ENCODE assay signal across 11 mouse cellular contexts in genomic region chr5:3387138-3387537, GRCm38 (mm10). TPM values are rescaled to one million over a fixed set of nuclear protein-coding genes. Genes with fewer than 3 reads are reported as not detected.
DNase-seq lines count a peak whose midpoint lies in the region; ATAC-seq and TF ChIP-seq lines count a peak whose summit lies in the region.
"Had no signal": no experiment of that assay in that cellular context is flagged by ENCODE, and none has a peak within 500 bp of the region (broad histone marks: within the 10 kb centered on the region; RNA-seq: fewer than 3 reads in every experiment).

No protein-coding gene starts in this region.

- no peak overlapping the region for H3K4me2 ChIP-seq in hindbrain, embryonic 12.5 days (replicated peaks)
- H3K4me2 ChIP-seq in hindbrain, embryonic 11.5 days (replicated peaks; ENCODE audit: low read depth, low read length), result no peak overlapping the region
- no peak overlapping the region for H3K4me2 ChIP-seq in liver, embryonic 16.5 days (ENCODE audit: low read depth, low read length)
- H3K4me2 ChIP-seq: limb, embryonic 13.5 days had no signal

- no peaks in the 10 kb centered on the region for H3K27me3 ChIP-seq in hindbrain, embryonic 12.5 days
- H3K27me3 ChIP-seq in hindbrain, embryonic 11.5 days (ENCODE audit: control insufficient read depth, insufficient read depth, low read length), result no peaks in the 10 kb centered on the region
- no peaks in the 10 kb centered on the region for H3K27me3 ChIP-seq in ES-Bruce4 (ENCODE audit: control insufficient read depth, insufficient read depth, low read length, poor library complexity, severe bottlenecking)
- no peaks in the 10 kb centered on the region for H3K27me3 ChIP-seq in liver, embryonic 16.5 days (ENCODE audit: control insufficient read depth, insufficient read depth, low read depth, low read length)
- H3K27me3 ChIP-seq: limb, embryonic 13.5 days had no signal

- no peaks in the 10 kb centered on the region for H3K9me3 ChIP-seq in hindbrain, embryonic 12.5 days (replicated peaks)
- no peaks in the 10 kb centered on the region for H3K9me3 ChIP-seq in hindbrain, embryonic 11.5 days (ENCODE audit: control insufficient read depth, low read length)
- no peaks in the 10 kb centered on the region for H3K9me3 ChIP-seq in ES-Bruce4 (replicated peaks; ENCODE audit: control insufficient read depth, insufficient read depth, low read length, poor library complexity, severe bottlenecking)
- H3K9me3 ChIP-seq in liver, embryonic 16.5 days (replicated peaks; ENCODE audit: control insufficient read depth, low read length), result no peaks in the 10 kb centered on the region
- H3K9me3 ChIP-seq: limb, embryonic 13.5 days had no signal

- H3K4me3 ChIP-seq in hindbrain, embryonic 12.5 days, result no peak overlapping the region
- H3K4me3 ChIP-seq in hindbrain, embryonic 11.5 days (ENCODE audit: low read depth, low read length), result no peak overlapping the region
- H3K4me3 ChIP-seq in ES-Bruce4 (ENCODE audit: low read depth, low read length), result no peak overlapping the region
- no peak overlapping the region for H3K4me3 ChIP-seq in liver, embryonic 16.5 days (ENCODE audit: low read depth, low read length)
- H3K4me3 ChIP-seq: limb, embryonic 13.5 days had no signal

- H3K36me3 ChIP-seq in hindbrain, embryonic 12.5 days, result no peaks in the 10 kb centered on the region
- no peaks in the 10 kb centered on the region for H3K36me3 ChIP-seq in hindbrain, embryonic 11.5 days (ENCODE audit: control insufficient read depth, insufficient read depth, low read length)
- H3K36me3 ChIP-seq in ES-Bruce4 (ENCODE audit: control insufficient read depth, insufficient read depth, low read length, poor library complexity, severe bottlenecking), result peaks cover 3% of the 10 kb centered on the region; the same call in 1 of the 2 replicates
- H3K36me3 ChIP-seq in liver, embryonic 16.5 days (ENCODE audit: control insufficient read depth, insufficient read depth), result no peaks in the 10 kb centered on the region; the same call in 1 of the 2 replicates

- WGBS in hindbrain, embryonic 12.5 days, result 48% methylated on average over 5 of the region's 5 CpGs
- WGBS in hindbrain, embryonic 11.5 days, result 54% methylated on average over 5 of the region's 5 CpGs
- WGBS in liver, embryonic 16.5 days (ENCODE audit: insufficient replicate concordance), result 39% methylated on average over 5 of the region's 5 CpGs

- no peak overlapping the region for H3K27ac ChIP-seq in hindbrain, embryonic 12.5 days
- no peak overlapping the region for H3K27ac ChIP-seq in hindbrain, embryonic 11.5 days (ENCODE audit: low read depth, low read length)
- peak overlapping the region; percentile 75 for H3K27ac ChIP-seq in ES-Bruce4 (ENCODE audit: insufficient read depth, low read length)
- peak overlapping the region; percentile 51; the same call in 1 of the 2 replicates for H3K27ac ChIP-seq in liver, embryonic 16.5 days (ENCODE audit: low read length)
- H3K27ac ChIP-seq: limb, embryonic 13.5 days had no signal

- peak; percentile 35; the same call in 1 of the 2 replicates for ATAC-seq in hindbrain, embryonic 12.5 days (ENCODE audit: low FRiP score)
- no peak for ATAC-seq in hindbrain, embryonic 11.5 days (ENCODE audit: low FRiP score)
- peak; percentile 65; the same call in 1 of the 2 replicates for ATAC-seq in liver, embryonic 16.5 days (ENCODE audit: low read depth)
- no peak for ATAC-seq in CD4-positive, CD25-positive, alpha-beta regulatory T cell, adult 4 months

- no peak for DNase-seq in hindbrain, embryonic 11.5 days (ENCODE audit: low spot score)
- peak; percentile 73 for DNase-seq in R1 (ENCODE audit: low read depth, low spot score)
- no peak for DNase-seq in adrenal gland, postnatal 4 days (ENCODE audit: low spot score in 2 of 2)
- DNase-seq: adrenal gland, adult 8-10 months; cerebellum, adult 18-20 months; kidney, adult 18-20 months had no signal

- no peak for TF ChIP-seq CTCF in ES-Bruce4 (IDR thresholded peaks at IDR 0.05; ENCODE audit: low read depth, low read length)

- H3K9ac ChIP-seq in hindbrain, embryonic 12.5 days, result no peak overlapping the region
- no peak overlapping the region for H3K9ac ChIP-seq in hindbrain, embryonic 11.5 days (ENCODE audit: low read depth, low read length)
- no peak overlapping the region for H3K9ac ChIP-seq in ES-Bruce4 (ENCODE audit: low read depth, poor library complexity, severe bottlenecking)
- no peak overlapping the region for H3K9ac ChIP-seq in liver, embryonic 16.5 days (ENCODE audit: low read depth, low read length)
- H3K9ac ChIP-seq: limb, embryonic 13.5 days had no signal

- TF ChIP-seq EP300 in ES-Bruce4 (IDR thresholded peaks at IDR 0.05; ENCODE audit: insufficient read depth, low read depth, low read length), result no peak

- H3K4me1 ChIP-seq in hindbrain, embryonic 12.5 days, result no peaks in the 10 kb centered on the region
- no peaks in the 10 kb centered on the region for H3K4me1 ChIP-seq in hindbrain, embryonic 11.5 days (replicated peaks; ENCODE audit: control insufficient read depth, insufficient read depth, low read length)
- peaks cover 6% of the 10 kb centered on the region for H3K4me1 ChIP-seq in ES-Bruce4 (ENCODE audit: control insufficient read depth, insufficient read depth, low read length)
- peaks cover 16% of the 10 kb centered on the region for H3K4me1 ChIP-seq in liver, embryonic 16.5 days (ENCODE audit: control insufficient read depth, low read depth, low read length)

- TF ChIP-seq POLR2A in ES-Bruce4 (IDR thresholded peaks at IDR 0.05; ENCODE audit: insufficient read depth, low read length), result no peak

RNA-seq across cellular contexts. Expression of gene Cdk6, which starts 45.9 kb away (rescaled TPM):
- 18.0 and 19.1 TPM in 2 replicates for polyA plus RNA-seq in hindbrain, embryonic 12.5 days (2016; fragmentation: Nextera tagmentation; extraction: Ambion mirVana)
- polyA plus RNA-seq in hindbrain, embryonic 11.5 days (2014; fragmentation: Nextera tagmentation; extraction: Ambion mirVana), result 15.0 and 17.8 TPM in 2 replicates
- polyA plus RNA-seq in ES-Bruce4 (2011; ENCODE audit: insufficient read depth, insufficient read length, low read depth, missing spikeins), result 26.7 and 29.0 TPM in 2 replicates
- 15.8 and 16.0 TPM in 2 replicates for polyA plus RNA-seq in liver, embryonic 16.5 days (2015; fragmentation: Nextera tagmentation; extraction: Ambion mirVana)
- 10 to 100 TPM; 39.0 to 43.4 TPM for total RNA-seq in adrenal gland, postnatal 4 days (2021)
- 10 to 100 TPM; 20.8 to 22.3 TPM for polyA plus RNA-seq in CD4-positive, CD25-positive, alpha-beta regulatory T cell, adult 4 months (2017; shearing (Covaris generic))

Comparison
In these comparisons a context has a peak if more than half of its experiments do, and no peak if none do; other contexts are left out.
1. ATAC-seq: peak in hindbrain, embryonic 12.5 days (single experiment) and liver, embryonic 16.5 days (single experiment); none in hindbrain, embryonic 11.5 days (single experiment) and CD4-positive, CD25-positive, alpha-beta regulatory T cell, adult 4 months (single experiment).
2. H3K27ac ChIP-seq: peak in ES-Bruce4 (single experiment) and liver, embryonic 16.5 days (single experiment); none in hindbrain, embryonic 12.5 days (single experiment) and hindbrain, embryonic 11.5 days (single experiment).